Mouse (Mus musculus): ENCODE data around the gene Sp7. TPM values are rescaled to one million over a fixed set of nuclear protein-coding genes. Genes with fewer than 3 reads are reported as not detected.

Sp7 gene
- polyA plus RNA-seq, 1 experiment from 2014 or later: not detected

DNA sequence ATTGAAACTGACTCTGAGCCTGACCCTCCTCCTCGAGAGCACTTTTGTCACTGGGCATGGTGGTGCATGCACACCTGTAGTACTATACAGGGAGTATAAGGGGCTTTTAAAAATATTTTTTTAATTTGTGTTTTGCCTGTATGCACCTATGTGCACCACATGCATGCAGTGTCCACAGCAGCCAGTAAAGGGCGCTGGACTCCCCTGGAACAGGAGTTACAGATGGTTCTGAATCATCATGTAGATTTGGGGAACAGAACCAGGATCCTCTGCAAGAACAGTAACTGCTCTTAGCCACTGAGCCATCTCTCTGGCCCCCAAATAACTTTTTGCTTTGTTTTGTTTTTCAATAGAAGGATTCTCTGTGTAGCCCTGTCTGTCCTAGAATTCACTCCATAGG lies 14.8 kb downstream of the Sp7 start:
- H3K4me2 ChIP-seq (replicated peaks; ENCODE audit: low read depth, low read length): no peak overlapping the region
- no peak for TF ChIP-seq EP300 (IDR thresholded peaks at IDR 0.05)
- TF ChIP-seq CTCF (IDR thresholded peaks at IDR 0.05): peak; percentile 52
- DNase-seq (ENCODE audit: low spot score) (no peak), ATAC-seq (no peak)
- no peaks in the 10 kb centered on the region for H3K36me3 ChIP-seq (ENCODE audit: insufficient read depth, low read length)
- 58% methylated on average over 2 of the region's 2 CpGs for WGBS
- no peaks in the 10 kb centered on the region; the same call in 1 of the 2 replicates for H3K27me3 ChIP-seq (replicated peaks; ENCODE audit: insufficient read depth, low read length)
- H3K27ac ChIP-seq (ENCODE audit: low read length): no peak overlapping the region
- no peak overlapping the region for H3K9ac ChIP-seq (replicated peaks; ENCODE audit: low read depth)
- H3K9me3 ChIP-seq (ENCODE audit: low read length): no peaks in the 10 kb centered on the region
- no peak overlapping the region for H3K4me3 ChIP-seq (ENCODE audit: low read depth, low read length)
- peaks cover 10% of the 10 kb centered on the region for H3K4me1 ChIP-seq (ENCODE audit: insufficient read depth, low read depth, low read length)

DNA sequence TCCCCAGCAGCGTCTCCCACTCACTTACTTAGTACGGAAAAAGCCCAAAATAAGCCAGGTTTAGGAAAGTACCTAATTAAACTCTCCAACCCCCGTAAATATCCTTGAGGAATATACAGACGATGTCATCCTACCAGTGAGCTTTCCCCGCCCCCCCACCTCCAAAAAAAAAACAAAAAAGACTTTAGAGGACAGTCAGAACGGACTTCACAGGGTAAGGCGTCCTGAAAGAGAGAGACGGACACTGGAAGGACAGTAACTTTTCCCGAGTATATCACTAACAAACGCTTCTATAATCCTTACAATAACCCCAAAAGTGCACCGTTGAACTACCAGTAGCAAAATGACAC lies 16.1 kb downstream of the Sp7 start:
- TF ChIP-seq CTCF (IDR thresholded peaks at IDR 0.05) (no peak), EP300 (IDR thresholded peaks at IDR 0.05) (no peak)
- H3K4me1 ChIP-seq (ENCODE audit: insufficient read depth, low read depth, low read length): peaks cover 8% of the 10 kb centered on the region
- H3K27me3 ChIP-seq (replicated peaks; ENCODE audit: insufficient read depth, low read length): no peaks in the 10 kb centered on the region
- H3K9me3 ChIP-seq (ENCODE audit: low read length): no peaks in the 10 kb centered on the region
- H3K4me2 ChIP-seq (replicated peaks; ENCODE audit: low read depth, low read length): peak overlapping the region; percentile 93
- ATAC-seq (peak; percentile 57), DNase-seq (ENCODE audit: low spot score) (peak; percentile 34)
- H3K9ac ChIP-seq (replicated peaks; ENCODE audit: low read depth): peak overlapping the region; percentile 69; the same call in 1 of the 2 replicates
- no peaks in the 10 kb centered on the region for H3K36me3 ChIP-seq (ENCODE audit: insufficient read depth, low read length)
- peak overlapping the region; percentile 81 for H3K27ac ChIP-seq (ENCODE audit: low read length)
- 7% methylated on average over 11 of the region's 11 CpGs for WGBS
- H3K4me3 ChIP-seq (ENCODE audit: low read depth, low read length): peak overlapping the region; percentile 74

DNA sequence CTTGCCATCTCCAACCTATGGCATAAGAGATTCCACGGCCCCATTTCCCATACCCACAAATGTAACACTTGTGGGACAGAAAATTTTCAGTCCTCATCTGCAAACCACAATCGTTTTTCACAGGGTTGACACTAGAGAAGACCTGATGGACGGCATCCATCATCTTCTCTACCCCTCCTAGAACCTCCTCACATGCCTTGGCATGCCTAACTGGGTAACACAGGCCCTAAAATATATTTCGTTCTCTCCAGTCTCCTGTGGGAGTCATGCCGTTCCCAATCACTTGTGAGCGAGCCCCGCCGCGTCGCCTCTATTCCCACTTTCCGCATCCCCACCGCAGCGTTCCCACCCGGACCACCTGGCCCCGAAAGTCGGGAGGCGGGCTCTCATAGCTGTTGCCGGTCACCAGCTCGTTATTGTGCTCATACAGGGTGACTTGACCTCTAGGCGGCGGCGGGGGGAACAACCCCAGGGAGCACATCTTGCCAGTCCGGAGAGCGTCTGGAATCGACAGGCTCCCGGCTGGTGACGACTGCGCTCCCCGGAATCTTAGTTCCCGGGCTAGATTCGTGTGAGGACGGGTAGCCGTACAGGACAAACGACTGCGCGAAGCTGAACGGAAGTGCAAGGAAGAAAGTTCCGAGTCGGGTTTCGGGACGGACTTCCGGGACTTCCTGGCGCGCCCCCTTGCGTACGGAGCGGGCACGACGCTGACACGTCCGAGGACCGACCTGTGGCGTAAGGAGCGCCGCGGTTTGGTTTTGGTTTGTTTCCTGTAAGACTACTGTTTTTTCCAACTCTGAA lies 16.6 kb downstream of the Sp7 start, which contains the start of gene Aaas:
Gene Aaas (minus strand): TSS at position 634 of the 804 bp plus-strand sequence.
- no peaks in the 10 kb centered on the region for H3K9me3 ChIP-seq (ENCODE audit: low read length)
- TF ChIP-seq EP300 (IDR thresholded peaks at IDR 0.05) (no peak), CTCF (IDR thresholded peaks at IDR 0.05) (peak; percentile 87)
- under 1% methylated on average over 56 of the region's 56 CpGs for WGBS
- peak within 1 kb of the TSS; percentile 93 for H3K4me2 ChIP-seq (replicated peaks; ENCODE audit: low read depth, low read length)
- H3K9ac ChIP-seq (replicated peaks; ENCODE audit: low read depth): peak within 1 kb of the TSS; percentile 69
- peak within 1 kb of the TSS; percentile 81 for H3K27ac ChIP-seq (ENCODE audit: low read length)
- peaks cover 3% of the 10 kb centered on the region; the same call in 1 of the 2 replicates for H3K4me1 ChIP-seq (ENCODE audit: insufficient read depth, low read depth, low read length)
- ATAC-seq (peak; percentile 91), DNase-seq (ENCODE audit: low spot score) (peak; percentile 98)
- H3K4me3 ChIP-seq (ENCODE audit: low read depth, low read length): peak within 1 kb of the TSS; percentile 74
- no peaks in the 10 kb centered on the region for H3K36me3 ChIP-seq (ENCODE audit: insufficient read depth, low read length)
- no peaks in the 10 kb centered on the region for H3K27me3 ChIP-seq (replicated peaks; ENCODE audit: insufficient read depth, low read length)

DNA sequence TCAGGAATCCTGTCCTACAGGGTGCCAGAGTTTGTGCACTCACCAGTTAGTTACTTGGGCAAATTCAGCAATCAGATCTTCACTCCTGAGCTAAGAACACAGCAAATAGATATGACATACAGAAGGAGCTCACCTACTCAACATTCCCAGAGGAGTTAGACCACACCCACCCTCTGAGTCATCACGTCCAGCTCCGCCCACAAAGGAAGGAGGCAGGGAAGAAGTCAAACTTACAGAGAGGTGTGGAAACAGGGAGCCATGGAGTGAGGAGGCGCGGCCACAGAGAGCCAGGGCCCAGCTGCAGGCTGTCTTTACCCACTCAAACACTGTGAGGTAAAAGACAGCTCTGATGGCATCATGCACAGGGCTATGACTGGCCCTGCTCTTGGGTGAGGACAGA lies 20.5 kb downstream of the Sp7 start:
- Histone ChIP-seq H3K4me2 (replicated peaks; ENCODE audit: low read depth, low read length) (no peak overlapping the region), H3K4me1 (ENCODE audit: insufficient read depth, low read depth, low read length) (0 out of 2 replicates have a peak, but pooled peaks cover 3% of the 10 kb centered on the region), H3K27me3 (replicated peaks; ENCODE audit: insufficient read depth, low read length) (no peaks in the 10 kb centered on the region), H3K27ac (ENCODE audit: low read length) (no peak overlapping the region), H3K9me3 (ENCODE audit: low read length) (no peaks in the 10 kb centered on the region), H3K4me3 (ENCODE audit: low read depth, low read length) (no peak overlapping the region), H3K9ac (replicated peaks; ENCODE audit: low read depth) (no peak overlapping the region), H3K36me3 (ENCODE audit: insufficient read depth, low read length) (0 out of 2 replicates have a peak, but pooled peaks cover 4% of the 10 kb centered on the region)
- TF ChIP-seq CTCF (IDR thresholded peaks at IDR 0.05) (no peak), EP300 (IDR thresholded peaks at IDR 0.05) (no peak)
- ATAC-seq (no peak), DNase-seq (ENCODE audit: low spot score) (no peak)
- WGBS: 53% methylated on average over 4 of the region's 4 CpGs

DNA sequence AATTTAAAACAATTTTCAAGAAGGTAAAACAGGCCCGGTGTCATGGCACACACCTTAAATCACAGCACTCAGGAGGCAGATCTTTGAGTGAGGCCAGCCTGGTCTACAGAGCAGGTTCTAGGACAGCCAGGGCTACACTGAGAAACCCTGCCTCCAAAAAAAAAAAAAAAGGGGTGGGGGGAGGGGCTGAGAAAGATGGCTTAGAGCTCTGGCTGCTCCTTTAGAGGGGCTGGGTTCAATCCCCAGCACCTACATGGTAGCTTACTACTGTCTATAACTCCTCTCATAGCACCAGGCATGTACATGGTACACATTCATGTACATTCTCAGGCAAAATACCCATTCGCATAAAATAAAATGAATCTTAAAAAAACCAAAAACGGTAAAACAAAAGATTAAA lies 22.5 kb downstream of the Sp7 start:
- 89% methylated on average over 3 of the region's 3 CpGs for WGBS
- ATAC-seq: no peak
- TF ChIP-seq CTCF (IDR thresholded peaks at IDR 0.05) (no peak), EP300 (IDR thresholded peaks at IDR 0.05) (no peak)
- no peak overlapping the region for H3K4me3 ChIP-seq (ENCODE audit: low read depth, low read length)
- H3K27me3 ChIP-seq (replicated peaks; ENCODE audit: insufficient read depth, low read length): no peaks in the 10 kb centered on the region
- H3K4me2 ChIP-seq (replicated peaks; ENCODE audit: low read depth, low read length): no peak overlapping the region
- 0 out of 2 replicates have a peak, but pooled peaks cover 4% of the 10 kb centered on the region for H3K36me3 ChIP-seq (ENCODE audit: insufficient read depth, low read length)
- H3K9ac ChIP-seq (replicated peaks; ENCODE audit: low read depth): no peak overlapping the region
- H3K27ac ChIP-seq (ENCODE audit: low read length): no peak overlapping the region
- no peaks in the 10 kb centered on the region for H3K4me1 ChIP-seq (ENCODE audit: insufficient read depth, low read depth, low read length)
- DNase-seq (ENCODE audit: low spot score): no peak
- H3K9me3 ChIP-seq (ENCODE audit: low read length): no peaks in the 10 kb centered on the region

DNA sequence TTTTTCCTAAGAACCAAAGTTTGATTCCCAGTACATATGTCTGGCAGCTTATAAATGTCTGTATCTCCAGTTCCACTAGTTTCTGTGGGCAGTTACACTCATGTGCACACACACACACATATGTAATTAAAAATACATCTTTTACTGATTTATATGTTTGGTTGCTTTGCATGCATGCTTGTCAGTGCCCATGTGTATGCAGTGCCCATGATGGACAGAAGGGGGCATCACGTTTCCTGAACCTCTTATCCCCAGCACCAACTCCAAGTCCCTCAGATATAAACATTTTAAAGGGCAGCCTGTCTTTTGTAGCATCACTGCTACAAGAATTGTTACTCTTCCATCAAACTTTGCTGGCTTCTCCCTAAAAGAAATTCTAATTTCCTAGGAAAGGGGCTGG lies 25.4 kb downstream of the Sp7 start:
- DNase-seq (ENCODE audit: low spot score): peak; percentile 83
- H3K4me2 ChIP-seq (replicated peaks; ENCODE audit: low read depth, low read length): no peak overlapping the region
- no peak overlapping the region for H3K9ac ChIP-seq (replicated peaks; ENCODE audit: low read depth)
- H3K27me3 ChIP-seq (replicated peaks; ENCODE audit: insufficient read depth, low read length): no peaks in the 10 kb centered on the region
- WGBS: 3% methylated on average over 1 of the region's 1 CpGs
- TF ChIP-seq CTCF (IDR thresholded peaks at IDR 0.05) (peak; percentile 82), EP300 (IDR thresholded peaks at IDR 0.05) (no peak)
- H3K36me3 ChIP-seq (ENCODE audit: insufficient read depth, low read length): peaks cover 19% of the 10 kb centered on the region; the same call in 1 of the 2 replicates
- H3K4me1 ChIP-seq (ENCODE audit: insufficient read depth, low read depth, low read length): no peaks in the 10 kb centered on the region
- H3K27ac ChIP-seq (ENCODE audit: low read length): no peak overlapping the region
- no peak overlapping the region for H3K4me3 ChIP-seq (ENCODE audit: low read depth, low read length)
- no peaks in the 10 kb centered on the region for H3K9me3 ChIP-seq (ENCODE audit: low read length)
- peak; percentile 28; the same call in 1 of the 2 replicates for ATAC-seq

Data from lung, postnatal 0 days (tissue).